Mouse (Mus musculus): ENCODE measurements at regions not wholly inside any gene's neighbourhood (a gene's known extent, or its start where the extent isn't known, plus 50 kb on each side); places are given as distances from the start of the nearest gene placed in this dataset.
A peak's percentile ranks its signal among the peaks of the same experiment; 100 is the strongest.

DNA sequence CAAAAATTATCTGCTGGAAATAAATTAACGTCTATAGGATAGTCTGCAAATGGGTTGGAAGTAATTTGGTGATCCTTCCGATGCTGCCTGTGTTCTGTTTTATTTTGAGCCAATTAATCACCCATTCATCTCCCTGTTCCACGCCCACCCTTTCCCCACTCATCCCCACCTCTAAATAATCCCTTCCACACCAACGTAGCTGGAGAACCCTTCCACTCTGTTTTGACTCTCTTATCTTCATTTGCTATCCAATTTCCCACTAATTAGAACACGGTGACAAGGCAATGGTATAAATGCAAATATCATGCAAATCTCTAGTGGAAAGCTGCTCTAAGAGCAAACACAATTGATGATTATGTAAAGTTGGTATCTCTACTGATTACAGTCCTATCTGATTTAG, 399.3 kb upstream of the Tenm3 start:
- no peak for DNase-seq (ENCODE audit: low spot score in 2 of 2)

- no peak for DNase-seq (ENCODE audit: low spot score in 2 of 2)
Measured at GRCm38 (mm10) chr8:49236822-49237071, 393.0 kb upstream of the Tenm3 start.

- DNase-seq (ENCODE audit: low spot score in 2 of 2), result no peak
Measured at GRCm38 (mm10) chr8:49236021-49236821, 392.5 kb upstream of the Tenm3 start.

DNA sequence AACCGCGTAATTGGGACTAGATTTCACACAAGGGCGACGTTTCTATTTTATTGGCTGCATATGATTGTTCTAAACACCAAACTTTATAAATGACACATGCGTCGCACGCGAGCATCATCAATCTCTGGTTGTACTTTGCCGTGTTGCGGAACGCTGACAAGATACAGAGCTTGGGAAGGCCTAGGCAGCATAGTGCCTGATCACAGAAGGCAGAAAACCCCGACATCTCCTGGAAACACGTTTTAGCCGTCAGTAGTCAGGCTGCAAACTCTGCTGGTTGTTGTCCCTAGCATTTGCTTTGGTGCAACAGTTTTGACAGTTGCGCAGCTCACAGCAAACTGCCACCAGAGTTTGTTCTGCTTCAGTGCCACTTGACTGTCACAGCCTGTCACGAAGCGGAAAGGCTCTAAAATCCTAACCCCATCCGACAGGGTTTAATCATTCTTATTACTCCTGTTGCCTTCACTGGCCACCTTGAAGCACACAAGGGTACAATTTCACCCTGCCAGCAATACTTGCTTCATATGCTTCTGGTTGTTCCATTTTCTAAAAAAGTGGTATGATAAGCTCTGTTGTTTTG, 380.2 kb upstream of the Tenm3 start:
- DNase-seq (ENCODE audit: low spot score in 2 of 2), result no peak

DNA sequence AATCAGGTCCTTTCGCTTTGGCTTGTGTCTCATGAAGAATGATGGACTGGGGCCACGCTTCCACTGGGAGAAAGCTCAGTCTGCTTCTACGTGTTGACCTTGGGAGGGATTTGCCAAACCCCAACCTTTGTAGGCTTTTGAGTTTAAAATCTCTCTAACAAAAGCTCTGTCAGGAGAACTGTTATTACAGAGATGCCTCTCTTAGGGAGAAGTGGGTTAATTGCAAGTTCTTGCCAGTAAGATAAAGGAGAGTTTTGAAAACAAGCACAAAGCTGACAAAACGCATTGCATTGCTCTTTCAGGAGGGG, 351.5 kb upstream of the Tenm3 start:
- DNase-seq (ENCODE audit: low spot score in 2 of 2), result no peak

GRCm38 (mm10) chr8:49194592-49195332, 351.0 kb upstream of the Tenm3 start:
- DNase-seq (ENCODE audit: low spot score in 2 of 2), result no peak

DNA sequence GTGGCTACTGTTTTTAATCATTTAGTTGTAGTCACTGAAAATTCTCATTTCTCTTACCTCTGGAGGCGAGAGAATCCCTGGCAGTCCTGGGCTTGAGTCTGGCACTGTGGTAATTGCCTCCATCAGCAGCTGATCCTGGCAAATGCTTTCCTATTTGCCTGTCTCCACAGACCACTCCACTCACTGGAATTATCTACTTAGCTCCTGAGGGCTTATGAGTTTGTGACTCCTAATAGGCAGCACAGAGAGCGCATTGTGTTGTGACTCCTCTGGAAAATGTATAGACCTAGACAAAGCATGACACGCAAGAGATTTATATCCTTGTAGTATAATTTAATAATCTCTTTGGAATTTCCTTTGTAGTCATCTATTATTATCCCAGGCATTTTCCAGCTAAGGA, 343.1 kb upstream of the Tenm3 start:
- DNase-seq (ENCODE audit: low spot score in 2 of 2), result no peak

GRCm38 (mm10) chr8:49175386-49175785, 331.6 kb upstream of the Tenm3 start:
- no peak for DNase-seq (ENCODE audit: low spot score in 2 of 2)

- DNase-seq (ENCODE audit: low spot score in 2 of 2), result no peak
Measured at GRCm38 (mm10) chr8:49174956-49175355, 331.2 kb upstream of the Tenm3 start.

DNA sequence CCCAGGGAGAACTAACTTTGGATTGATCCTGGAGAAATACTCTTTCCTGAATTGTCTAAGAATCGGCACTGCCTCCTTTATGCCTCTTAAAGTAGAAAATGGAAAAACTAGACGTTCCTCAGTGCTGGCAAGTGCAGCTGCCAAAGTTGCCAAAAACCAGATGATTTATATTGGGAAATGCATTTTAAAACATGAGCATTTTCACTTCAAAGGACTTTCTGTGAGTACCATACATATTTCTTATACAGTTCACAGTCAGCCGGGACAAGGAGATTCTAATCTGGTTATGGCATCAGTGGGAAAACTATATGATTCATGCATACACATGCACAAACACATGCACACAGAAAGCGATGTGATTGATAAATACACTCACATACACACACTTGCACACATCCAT, 315.6 kb upstream of the Tenm3 start:
- DNase-seq (ENCODE audit: low spot score in 2 of 2), result no peak

DNA sequence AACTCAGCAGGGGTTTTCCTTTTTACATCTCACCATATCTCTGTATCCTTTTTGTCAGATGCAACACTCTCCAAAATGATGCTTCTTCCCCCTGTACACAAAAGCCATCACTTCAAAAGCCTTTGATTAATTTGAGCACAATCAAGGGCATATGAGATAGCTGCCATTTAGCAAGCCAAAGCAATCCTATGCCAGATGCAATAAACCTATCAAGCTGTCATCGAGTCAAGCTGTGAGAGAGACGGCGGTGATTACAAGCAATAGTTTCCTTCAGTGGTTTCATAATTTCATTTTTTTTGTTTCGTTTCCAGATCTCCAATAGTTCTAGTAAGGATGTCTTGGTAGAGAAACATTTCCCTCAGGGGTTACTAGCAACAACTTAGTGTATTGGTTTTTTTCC, 314.4 kb upstream of the Tenm3 start:
- DNase-seq (ENCODE audit: low spot score in 2 of 2), result no peak

DNA sequence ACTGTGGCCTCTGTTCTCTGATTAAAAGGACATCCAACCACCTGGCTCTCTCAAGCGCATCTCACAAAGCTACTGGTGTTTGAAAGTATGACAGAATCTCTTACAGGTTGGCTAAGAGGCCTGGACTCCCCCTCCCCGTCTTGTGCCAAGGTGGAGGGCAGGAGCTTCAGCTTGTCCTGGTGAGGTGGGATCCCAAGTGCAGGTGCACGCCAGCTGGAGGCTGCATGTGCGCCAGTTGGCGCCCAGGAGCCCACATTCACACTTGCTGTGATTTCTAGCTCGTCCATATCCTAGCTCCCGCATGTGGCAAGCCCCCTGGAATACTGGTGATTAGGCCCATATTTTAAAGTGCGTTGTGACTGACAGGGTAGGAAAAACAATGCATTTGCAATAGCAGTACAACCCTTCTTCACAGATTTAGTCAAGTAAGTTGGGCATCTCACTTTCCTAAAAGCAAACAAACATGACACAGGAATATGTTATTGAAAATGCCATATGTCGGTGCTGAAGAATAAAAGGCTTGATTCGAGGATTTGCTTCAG, 292.8 kb upstream of the Tenm3 start:
- no peak for DNase-seq (ENCODE audit: low spot score in 2 of 2)

- DNase-seq (ENCODE audit: low spot score in 2 of 2), result no peak
Measured at GRCm38 (mm10) chr8:49109095-49109494, 265.3 kb upstream of the Tenm3 start.

- DNase-seq (ENCODE audit: low spot score in 2 of 2), result no peak
Measured at GRCm38 (mm10) chr8:49108665-49109064, 264.9 kb upstream of the Tenm3 start.

- DNase-seq (ENCODE audit: low spot score in 2 of 2), result no peak
Measured at GRCm38 (mm10) chr8:49106531-49106930, 262.8 kb upstream of the Tenm3 start.

DNA sequence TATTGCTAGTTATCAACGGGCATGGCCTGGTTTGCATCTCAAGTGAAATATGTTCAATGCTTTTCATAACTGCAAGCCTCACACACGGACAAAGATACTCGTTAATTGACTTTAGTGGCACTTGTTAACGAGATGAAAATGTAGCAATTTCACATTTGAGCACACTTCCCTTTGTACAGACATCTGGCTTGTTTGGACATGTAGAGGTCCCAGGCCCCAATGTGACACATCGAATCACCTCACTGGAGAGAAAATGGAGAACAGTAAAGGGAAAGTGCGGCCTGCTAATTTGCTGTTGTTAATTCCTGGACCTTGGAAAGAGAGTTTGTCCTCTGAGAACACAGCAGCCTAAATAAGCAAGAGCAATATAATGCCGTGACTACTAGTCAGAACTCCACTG, 257.4 kb upstream of the Tenm3 start:
- no peak for DNase-seq (ENCODE audit: low spot score in 2 of 2)

GRCm38 (mm10) chr8:49084191-49084875, 240.6 kb upstream of the Tenm3 start:
- DNase-seq (ENCODE audit: low spot score in 2 of 2), result no peak

DNA sequence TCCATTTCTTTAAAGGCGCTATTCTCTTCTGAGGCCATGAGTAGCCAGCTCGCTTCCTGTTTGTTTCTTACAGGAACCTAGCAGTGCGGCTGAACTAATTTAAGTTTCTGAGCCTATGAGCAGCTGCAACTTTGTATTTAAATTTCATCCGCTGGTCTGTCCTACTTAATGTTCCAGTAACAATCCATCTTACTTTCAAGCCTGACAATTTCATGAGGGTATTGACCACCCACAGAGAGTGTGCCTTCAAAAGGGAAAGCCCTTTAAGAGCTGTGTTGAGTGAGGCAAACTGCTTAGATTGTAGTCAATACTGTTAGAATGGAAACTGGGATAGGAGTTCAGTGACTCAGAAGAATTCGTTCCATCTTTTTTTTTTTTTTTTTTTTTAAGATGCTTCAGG, 225.7 kb upstream of the Tenm3 start:
- DNase-seq (ENCODE audit: low spot score in 2 of 2), result no peak

DNA sequence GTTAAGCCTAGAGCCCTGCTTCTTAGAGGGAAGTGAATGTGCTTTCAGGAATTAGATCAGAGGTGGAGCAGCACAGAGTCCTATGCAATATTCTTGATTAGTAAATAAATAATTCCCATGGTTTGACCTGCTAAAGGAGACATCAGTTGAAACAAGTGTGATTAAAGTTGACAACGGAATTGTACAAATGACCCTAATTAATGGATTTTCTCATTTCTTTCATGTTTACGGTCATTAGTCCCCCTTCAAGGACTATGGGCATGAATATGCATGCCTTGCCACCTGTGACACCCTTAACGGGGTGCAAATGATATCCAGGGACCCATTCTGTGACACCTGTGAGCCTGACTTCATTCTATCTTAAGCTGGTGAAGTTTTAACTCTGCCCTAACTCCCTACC, 219.5 kb upstream of the Tenm3 start:
- no peak for DNase-seq (ENCODE audit: low spot score in 2 of 2)

GRCm38 (mm10) chr8:49043236-49043635, 199.5 kb upstream of the Tenm3 start:
- no peak for DNase-seq (ENCODE audit: low spot score in 2 of 2)

DNA sequence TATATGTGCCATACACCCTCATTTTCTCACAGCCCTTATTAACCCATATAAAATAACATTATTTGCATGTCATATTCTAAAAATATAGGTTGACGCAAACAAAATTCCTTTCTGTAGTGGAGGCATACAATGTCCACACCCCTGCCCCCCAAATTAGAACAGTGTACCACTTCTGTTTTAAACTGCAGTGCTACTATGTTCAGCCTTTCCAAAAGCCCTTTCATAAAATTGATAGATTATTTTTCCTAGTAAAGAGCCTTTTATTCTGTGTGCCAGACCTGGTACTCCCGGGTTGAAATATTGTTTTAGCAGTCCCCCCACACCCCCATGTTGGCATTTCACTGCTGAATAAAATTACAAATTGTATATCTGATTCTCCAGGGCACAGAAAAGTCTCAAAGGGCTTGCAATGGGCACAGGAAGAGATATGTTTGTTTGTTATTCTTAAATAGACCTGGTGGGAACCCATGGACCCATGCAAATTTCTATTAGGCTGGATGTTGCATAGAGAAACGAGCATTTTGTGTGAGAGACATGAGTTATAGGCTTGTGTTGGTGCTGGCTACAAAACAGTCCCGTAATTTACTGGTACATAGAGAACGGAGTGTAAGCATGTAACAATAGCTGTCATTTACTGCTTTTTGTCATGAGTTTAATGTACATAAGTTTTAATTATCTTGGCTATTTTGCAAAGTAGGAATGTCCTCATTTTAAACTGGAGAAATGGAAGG, 192.4 kb upstream of the Tenm3 start:
- DNase-seq (ENCODE audit: low spot score in 2 of 2), result no peak

- DNase-seq (ENCODE audit: low spot score in 2 of 2), result peak; percentile 1 to 10
Measured at GRCm38 (mm10) chr8:49035519-49035918, 191.8 kb upstream of the Tenm3 start.

All from left cerebral cortex, adult 8-10 months (tissue).